Comparison of ENCODE assay signal across 8 mouse cellular contexts in the genomic region with DNA sequence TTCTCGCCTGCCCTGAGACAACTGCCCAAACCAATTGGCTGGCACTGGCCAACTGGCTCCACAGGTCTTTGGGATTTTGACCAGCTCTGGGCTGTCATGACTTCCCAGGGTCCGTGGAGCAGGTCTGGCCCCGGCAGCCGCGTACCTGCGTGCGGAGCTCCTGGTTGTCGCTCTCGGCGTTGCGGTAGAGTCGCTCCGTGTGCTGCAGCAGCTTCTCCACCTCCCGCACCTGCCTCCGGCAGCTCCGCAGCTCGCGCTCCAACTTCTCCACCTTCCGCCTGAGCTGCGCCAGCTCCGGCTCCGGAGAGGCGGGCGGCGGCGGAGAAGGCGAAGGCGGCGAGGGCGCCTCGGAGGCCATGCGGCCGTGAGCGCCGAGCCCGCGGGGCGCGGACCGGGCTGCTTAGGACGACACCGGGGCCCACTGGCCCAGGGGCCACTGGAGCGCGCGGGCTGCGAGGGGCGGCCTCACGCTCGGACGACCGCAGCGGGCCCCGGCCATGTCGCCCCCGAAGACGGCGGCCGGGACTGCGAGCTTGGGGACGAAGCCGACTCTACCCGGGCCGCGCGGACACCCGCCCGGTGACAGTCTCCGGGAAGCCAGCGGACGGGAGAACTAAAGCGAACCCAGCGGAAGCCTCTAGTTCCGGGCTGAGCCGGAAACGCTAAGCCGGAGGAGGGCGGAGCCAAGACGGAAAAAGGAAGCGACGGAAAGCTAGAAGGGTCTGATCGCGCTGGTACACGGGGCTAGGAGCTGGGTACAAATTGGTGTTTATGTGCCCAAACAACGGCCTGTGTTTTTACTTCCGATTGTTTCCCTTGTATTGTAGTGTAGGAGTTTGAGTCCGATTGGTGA. TPM values are rescaled to one million over a fixed set of nuclear protein-coding genes. Genes with fewer than 3 reads are reported as not detected.
A peak's percentile ranks its signal among the peaks of the same experiment; 100 is the strongest.
DNase-seq lines count a peak whose midpoint lies in the region; ATAC-seq and TF ChIP-seq lines count a peak whose summit lies in the region.

A gene (minus strand): TSS at position 652 of the 853 bp plus-strand sequence.

- peak; percentile 99 for ATAC-seq in forebrain, embryonic 15.5 days (replicated peaks)
- peak; percentile 98 for ATAC-seq in neutrophil, adult 5-6 weeks (ENCODE audit: extremely low read depth, insufficient number of reproducible peaks, low FRiP score, poor library complexity, severe bottlenecking)

- H3K4me1 ChIP-seq in ES-E14 (ENCODE audit: control insufficient read depth in 2 of 2, insufficient read depth in 2 of 2, low read length in 2 of 2, poor library complexity in 1 of 2), result peaks cover 3% of the 10 kb centered on the region in 2 experiments; a peak in 3 of 4 replicates
- H3K4me1 ChIP-seq in forebrain, embryonic 15.5 days, result peaks cover 26% of the 10 kb centered on the region
- H3K4me1 ChIP-seq in lung, adult 2 months (ENCODE audit: control insufficient read depth, insufficient read depth, low read length), result peaks cover 11% of the 10 kb centered on the region

- H3K27ac ChIP-seq in ES-E14 (ENCODE audit: insufficient read depth, low read depth, low read length, poor library complexity, severe bottlenecking), result no peak within 1 kb of the TSS
- H3K27ac ChIP-seq in forebrain, embryonic 15.5 days (replicated peaks), result peak within 1 kb of the TSS; percentile 64

- intact Hi-C loops in heart, postnatal 25 days (cut with DNase I), result loop anchor here (2.0 kb wide), 1 partner anchor 50 kb away; no protein-coding TSS in a partner anchor

- DNase-seq in ES-E14 (ENCODE audit: low read depth, low spot score), result peak; percentile 86
- peak; percentile 89 for DNase-seq in cerebellum, adult 11-12 months
- peak; percentile 82 for DNase-seq in heart, postnatal 25 days (ENCODE audit: low spot score)
- peak; percentile 91 to 96 for DNase-seq in layer of hippocampus, adult 18-20 months (ENCODE audit: low spot score in 2 of 2)
- peak; percentile 90 for DNase-seq in lung, adult 2 months
- DNase-seq in thymus, adult 18-20 months, result peak; percentile 82 to 87

- WGBS in forebrain, embryonic 15.5 days, result under 1% methylated on average over 84 of the region's 86 CpGs
- WGBS in lung, adult 2 months, result under 1% methylated on average over 85 of the region's 86 CpGs

- in situ Hi-C loops in ES-E14 (cut with MboI; ENCODE audit: low sequenced_read_pairs in 2 of 2, unreplicated experiment in 2 of 2), result no loop called here

- H3K4me3 ChIP-seq in ES-E14 (ENCODE audit: insufficient read depth in 1 of 2, low read depth in 1 of 2, low read length in 2 of 2, poor library complexity in 1 of 2, severe bottlenecking in 1 of 2), result peak within 1 kb of the TSS; percentile 81 to 94
- peak within 1 kb of the TSS; percentile 83 for H3K4me3 ChIP-seq in forebrain, embryonic 15.5 days
- peak within 1 kb of the TSS; percentile 96 for H3K4me3 ChIP-seq in lung, adult 2 months (replicated peaks; ENCODE audit: extremely low read depth, low read depth, low read length)

- H3K36me3 ChIP-seq in ES-E14 (ENCODE audit: control insufficient read depth, insufficient read depth, low read length, poor library complexity, severe bottlenecking), result peaks cover 4% of the 10 kb centered on the region
- peaks cover 12% of the 10 kb centered on the region for H3K36me3 ChIP-seq in forebrain, embryonic 15.5 days

- no peak for TF ChIP-seq CTCF in lung, adult 2 months (IDR thresholded peaks at IDR 0.05; ENCODE audit: insufficient read depth, low read length)

- no peaks in the 10 kb centered on the region for H3K27me3 ChIP-seq in forebrain, embryonic 15.5 days

- H3K9me3 ChIP-seq in ES-E14 (ENCODE audit: control insufficient read depth, insufficient read depth, low read depth, low read length), result no peaks in the 10 kb centered on the region
- H3K9me3 ChIP-seq in forebrain, embryonic 15.5 days, result no peaks in the 10 kb centered on the region

- H3K9ac ChIP-seq in ES-E14 (ENCODE audit: insufficient read depth, low read depth, low read length, poor library complexity, severe bottlenecking), result peak within 1 kb of the TSS; percentile 94
- peak within 1 kb of the TSS; percentile 84 for H3K9ac ChIP-seq in forebrain, embryonic 15.5 days (replicated peaks)

- peak; percentile 82; the same call in 1 of the 2 replicates for TF ChIP-seq POLR2A in lung, adult 2 months (IDR thresholded peaks at IDR 0.05; ENCODE audit: borderline replicate concordance, extremely low read depth, low read depth, low read length)

- H3K4me2 ChIP-seq in forebrain, embryonic 15.5 days (replicated peaks), result peak within 1 kb of the TSS; percentile 90

TF ChIP-seq in ES-E14, 5 proteins besides CTCF, POLR2A, EP300 and RAD21:
- no peak for TF ChIP-seq ZNF384 (IDR thresholded peaks at IDR 0.05; ENCODE audit: low read depth, low read length)
- peak; percentile 79 for TF ChIP-seq HCFC1 (IDR thresholded peaks at IDR 0.05; ENCODE audit: borderline replicate concordance, insufficient read depth, low read length)
- TF ChIP-seq CHD2 (IDR thresholded peaks at IDR 0.05; ENCODE audit: low read depth, low read length), result no peak
- no peak for TF ChIP-seq MAFK (IDR thresholded peaks at IDR 0.05; ENCODE audit: insufficient read depth, low read depth, low read length)
- no peak for TF ChIP-seq ZC3H11A (IDR thresholded peaks at IDR 0.05; ENCODE audit: borderline replicate concordance, low read depth, low read length)

RNA-seq across cellular contexts. Expression of the gene that starts here (rescaled TPM):
- 40.7 and 50.1 TPM in 2 replicates for total RNA-seq in ES-E14 (2012; rRNA removed)
- polyA plus RNA-seq in forebrain, embryonic 15.5 days (2015; fragmentation: Nextera tagmentation; extraction: Ambion mirVana), result 45.3 and 46.9 TPM in 2 replicates
- 10 to 100 TPM; 19.2 to 21.4 TPM for total RNA-seq in heart, postnatal 25 days (2021)
- total RNA-seq in layer of hippocampus, adult 18-20 months (2021), result 10 to 100 TPM; 50.4 to 52.2 TPM
- polyA plus RNA-seq in lung, adult 2 months (2012; rRNA removed), result 18.2 TPM in 2 replicates
- total RNA-seq in neutrophil, adult 5-6 weeks (2017), result 49.6 and 51.4 TPM in 2 replicates
